12 mouse cellular contexts compared by ENCODE assay signal in the genomic region with DNA sequence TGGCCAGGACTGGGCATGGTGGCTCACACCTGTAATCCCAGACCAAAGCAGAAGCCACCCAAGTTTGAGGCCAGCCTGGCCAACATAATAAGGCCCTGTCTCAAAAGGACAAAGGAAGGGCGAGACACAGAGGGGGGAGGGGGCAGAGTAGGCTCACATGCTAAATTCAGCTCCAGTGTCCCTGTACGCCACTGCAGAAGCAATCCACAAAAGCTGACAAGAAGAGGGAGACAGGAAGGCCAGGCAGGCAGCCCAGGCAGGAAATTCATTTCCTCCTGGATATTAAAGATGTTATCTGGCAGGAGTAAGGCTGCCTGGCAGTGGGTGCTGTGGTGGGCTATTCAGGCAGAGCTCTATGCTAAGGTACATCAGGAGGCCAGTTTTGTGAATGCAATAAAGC. TPM values are rescaled to one million over a fixed set of nuclear protein-coding genes. Genes with fewer than 3 reads are reported as not detected.
DNase-seq lines count a peak whose midpoint lies in the region; ATAC-seq and TF ChIP-seq lines count a peak whose summit lies in the region.
"Had no signal": no experiment of that assay in that cellular context is flagged by ENCODE, and none has a peak within 500 bp of the region (broad histone marks: within the 10 kb centered on the region; RNA-seq: fewer than 3 reads in every experiment).

No protein-coding gene starts in this region.

- peaks cover 2% of the 10 kb centered on the region for H3K4me1 ChIP-seq in limb, embryonic 13.5 days
- peaks cover 12% of the 10 kb centered on the region for H3K4me1 ChIP-seq in limb, embryonic 10.5 days
- no peaks in the 10 kb centered on the region for H3K4me1 ChIP-seq in lung, postnatal 0 days (ENCODE audit: insufficient read depth, low read depth, low read length)

- H3K4me2 ChIP-seq in limb, embryonic 13.5 days (replicated peaks) = no peak overlapping the region
- H3K4me2 ChIP-seq in lung, postnatal 0 days (replicated peaks; ENCODE audit: low read depth, low read length) = no peak overlapping the region
- H3K4me2 ChIP-seq: liver, embryonic 12.5 days; midbrain, embryonic 11.5 days had no signal

- H3K27me3 ChIP-seq in limb, embryonic 13.5 days = peaks cover 11% of the 10 kb centered on the region
- H3K27me3 ChIP-seq in limb, embryonic 10.5 days (ENCODE audit: low read depth, poor library complexity, severe bottlenecking) = peaks cover 27% of the 10 kb centered on the region
- no peaks in the 10 kb centered on the region for H3K27me3 ChIP-seq in lung, postnatal 0 days (replicated peaks; ENCODE audit: insufficient read depth, low read length)

- no peak for TF ChIP-seq CTCF in lung, postnatal 0 days (IDR thresholded peaks at IDR 0.05)

- DNase-seq in adrenal gland, adult (ENCODE audit: inconsistent age in 2 of 2, low spot score in 1 of 2) = peak; percentile 36 to 55
- no peak for DNase-seq in adrenal gland, adult 8-10 months
- no peak for DNase-seq in limb, embryonic 10.5 days (ENCODE audit: low spot score)
- DNase-seq in kidney, adult 8-10 months = peak; percentile 45 to 54
- peak; percentile 41 for DNase-seq in lung, postnatal 0 days (ENCODE audit: low spot score)
- DNase-seq in embryo, embryonic 10 days (ENCODE audit: low spot score) = no peak
- DNase-seq in thymus, postnatal 25 days = no peak

- no peak overlapping the region for H3K4me3 ChIP-seq in limb, embryonic 13.5 days
- H3K4me3 ChIP-seq in limb, embryonic 10.5 days = no peak overlapping the region
- no peak overlapping the region for H3K4me3 ChIP-seq in lung, postnatal 0 days (ENCODE audit: low read depth, low read length)
- H3K4me3 ChIP-seq: liver, embryonic 12.5 days had no signal

- ATAC-seq in limb, embryonic 13.5 days (ENCODE audit: low FRiP score, low read depth) = no peak
- peak; percentile 39 for ATAC-seq in lung, postnatal 0 days
- ATAC-seq: liver, embryonic 12.5 days had no signal

- H3K36me3 ChIP-seq in limb, embryonic 13.5 days = no peaks in the 10 kb centered on the region
- 0 out of 2 replicates have a peak, but pooled peaks cover 3% of the 10 kb centered on the region for H3K36me3 ChIP-seq in limb, embryonic 10.5 days
- H3K36me3 ChIP-seq in lung, postnatal 0 days (ENCODE audit: insufficient read depth, low read length) = no peaks in the 10 kb centered on the region
- H3K36me3 ChIP-seq: liver, embryonic 12.5 days had no signal

- peak; percentile 50; the same call in 1 of the 2 replicates for TF ChIP-seq EP300 in lung, postnatal 0 days (IDR thresholded peaks at IDR 0.05)

- H3K9me3 ChIP-seq in limb, embryonic 13.5 days = no peaks in the 10 kb centered on the region
- H3K9me3 ChIP-seq in limb, embryonic 10.5 days (replicated peaks) = no peaks in the 10 kb centered on the region
- H3K9me3 ChIP-seq in lung, postnatal 0 days (ENCODE audit: low read length) = no peaks in the 10 kb centered on the region
- H3K9me3 ChIP-seq: liver, embryonic 12.5 days had no signal

- 51% methylated on average over 2 of the region's 2 CpGs for WGBS in limb, embryonic 13.5 days
- 48% methylated on average over 2 of the region's 2 CpGs for WGBS in limb, embryonic 10.5 days
- 10% methylated on average over 2 of the region's 2 CpGs for WGBS in lung, postnatal 0 days

- no peak overlapping the region for H3K27ac ChIP-seq in limb, embryonic 13.5 days
- H3K27ac ChIP-seq in limb, embryonic 10.5 days = no peak overlapping the region
- H3K27ac ChIP-seq in lung, postnatal 0 days (ENCODE audit: low read length) = 0 out of 2 replicates have a peak overlapping the region, but pooled peaks have one; percentile 14
- H3K27ac ChIP-seq: liver, embryonic 12.5 days; stomach, postnatal 0 days had no signal

- 0 out of 2 replicates have a peak overlapping the region, but pooled peaks have one; percentile 5 for H3K9ac ChIP-seq in limb, embryonic 13.5 days
- H3K9ac ChIP-seq in lung, postnatal 0 days (replicated peaks; ENCODE audit: low read depth) = no peak overlapping the region
- H3K9ac ChIP-seq: liver, embryonic 12.5 days had no signal

RNA-seq across cellular contexts. Expression of gene Rmdn3, which starts 4.4 kb away (rescaled TPM):
- 10 to 100 TPM; 47.8 to 60.9 (median 54.4) TPM for total RNA-seq in adrenal gland, adult 8-10 months (2022)
- 41.4 and 44.4 TPM in 2 replicates for polyA plus RNA-seq in limb, embryonic 13.5 days (2015; fragmentation: Nextera tagmentation; extraction: Ambion mirVana)
- 52.1 and 53.8 TPM in 2 replicates for polyA plus RNA-seq in limb, embryonic 10.5 days (2016; fragmentation: Nextera tagmentation; extraction: Ambion mirVana)
- 28.2 and 28.4 TPM in 2 replicates for polyA plus RNA-seq in lung, postnatal 0 days (2015; fragmentation: Nextera tagmentation; extraction: Ambion mirVana)

RNA-seq across cellular contexts. Expression of gene Gchfr, which starts 6.3 kb away (rescaled TPM):
- 10 to 100 TPM in 2 of 4 experiments, 1 to 10 TPM in 2; 9.3 to 13.7 (median 10.9) TPM for total RNA-seq in adrenal gland, adult 8-10 months (2022)
- polyA plus RNA-seq in limb, embryonic 13.5 days (2015; fragmentation: Nextera tagmentation; extraction: Ambion mirVana) = 5.8 and 6.5 TPM in 2 replicates
- polyA plus RNA-seq in limb, embryonic 10.5 days (2016; fragmentation: Nextera tagmentation; extraction: Ambion mirVana) = 6.5 and 8.4 TPM in 2 replicates
- polyA plus RNA-seq in lung, postnatal 0 days (2015; fragmentation: Nextera tagmentation; extraction: Ambion mirVana) = 13.9 and 14.2 TPM in 2 replicates
- total RNA-seq: gastrocnemius, adult 8-10 months had no signal

RNA-seq across cellular contexts. Expression of gene Gm14137, which starts 13.1 kb away (rescaled TPM):
- total RNA-seq in adrenal gland, adult 8-10 months (2022) = under 1 TPM; 0.09 to 0.28 (median 0.24) TPM
- 0.47 and 0.75 TPM in 2 replicates for polyA plus RNA-seq in limb, embryonic 13.5 days (2015; fragmentation: Nextera tagmentation; extraction: Ambion mirVana)
- 0.73 and 0.95 TPM in 2 replicates for polyA plus RNA-seq in limb, embryonic 10.5 days (2016; fragmentation: Nextera tagmentation; extraction: Ambion mirVana)
- polyA plus RNA-seq in lung, postnatal 0 days (2015; fragmentation: Nextera tagmentation; extraction: Ambion mirVana) = 0.12 and 0.13 TPM in 2 replicates
- total RNA-seq: gastrocnemius, adult 8-10 months had no signal

RNA-seq across cellular contexts. Expression of gene Zfyve19, which starts 47.2 kb away (rescaled TPM):
- 10 to 100 TPM; 26.6 to 52.4 (median 38.3) TPM for total RNA-seq in adrenal gland, adult 8-10 months (2022)
- 58.3 and 61.1 TPM in 2 replicates for polyA plus RNA-seq in limb, embryonic 13.5 days (2015; fragmentation: Nextera tagmentation; extraction: Ambion mirVana)
- polyA plus RNA-seq in limb, embryonic 10.5 days (2016; fragmentation: Nextera tagmentation; extraction: Ambion mirVana) = 62.1 and 64.2 TPM in 2 replicates
- 32.0 TPM in 2 replicates for polyA plus RNA-seq in lung, postnatal 0 days (2015; fragmentation: Nextera tagmentation; extraction: Ambion mirVana)

RNA-seq across cellular contexts. Expression of gene Dnajc17, which starts 47.3 kb away (rescaled TPM):
- total RNA-seq in adrenal gland, adult 8-10 months (2022) = 10 to 100 TPM; 16.5 to 24.6 (median 20.8) TPM
- polyA plus RNA-seq in limb, embryonic 13.5 days (2015; fragmentation: Nextera tagmentation; extraction: Ambion mirVana) = 23.1 and 25.4 TPM in 2 replicates
- polyA plus RNA-seq in limb, embryonic 10.5 days (2016; fragmentation: Nextera tagmentation; extraction: Ambion mirVana) = 28.7 and 30.4 TPM in 2 replicates
- polyA plus RNA-seq in lung, postnatal 0 days (2015; fragmentation: Nextera tagmentation; extraction: Ambion mirVana) = 11.8 and 13.2 TPM in 2 replicates

Comparison
In these comparisons a context has a peak if more than half of its experiments do, and no peak if none do; other contexts are left out.
1. DNase-seq: peak in adrenal gland, adult (2 of 2), kidney, adult 8-10 months (2 of 2) and lung, postnatal 0 days (single experiment); none in adrenal gland, adult 8-10 months (single experiment), limb, embryonic 10.5 days (single experiment), embryo, embryonic 10 days (single experiment) and thymus, postnatal 25 days (single experiment).